Mouse (Mus musculus): ENCODE results near the gene Nup50. TPM values are rescaled to one million over a fixed set of nuclear protein-coding genes. Genes with fewer than 3 reads are reported as not detected.

The Nup50 gene
- total RNA-seq, 2 experiments from 2014 or later, result 31.5 to 31.7 TPM

DNA sequence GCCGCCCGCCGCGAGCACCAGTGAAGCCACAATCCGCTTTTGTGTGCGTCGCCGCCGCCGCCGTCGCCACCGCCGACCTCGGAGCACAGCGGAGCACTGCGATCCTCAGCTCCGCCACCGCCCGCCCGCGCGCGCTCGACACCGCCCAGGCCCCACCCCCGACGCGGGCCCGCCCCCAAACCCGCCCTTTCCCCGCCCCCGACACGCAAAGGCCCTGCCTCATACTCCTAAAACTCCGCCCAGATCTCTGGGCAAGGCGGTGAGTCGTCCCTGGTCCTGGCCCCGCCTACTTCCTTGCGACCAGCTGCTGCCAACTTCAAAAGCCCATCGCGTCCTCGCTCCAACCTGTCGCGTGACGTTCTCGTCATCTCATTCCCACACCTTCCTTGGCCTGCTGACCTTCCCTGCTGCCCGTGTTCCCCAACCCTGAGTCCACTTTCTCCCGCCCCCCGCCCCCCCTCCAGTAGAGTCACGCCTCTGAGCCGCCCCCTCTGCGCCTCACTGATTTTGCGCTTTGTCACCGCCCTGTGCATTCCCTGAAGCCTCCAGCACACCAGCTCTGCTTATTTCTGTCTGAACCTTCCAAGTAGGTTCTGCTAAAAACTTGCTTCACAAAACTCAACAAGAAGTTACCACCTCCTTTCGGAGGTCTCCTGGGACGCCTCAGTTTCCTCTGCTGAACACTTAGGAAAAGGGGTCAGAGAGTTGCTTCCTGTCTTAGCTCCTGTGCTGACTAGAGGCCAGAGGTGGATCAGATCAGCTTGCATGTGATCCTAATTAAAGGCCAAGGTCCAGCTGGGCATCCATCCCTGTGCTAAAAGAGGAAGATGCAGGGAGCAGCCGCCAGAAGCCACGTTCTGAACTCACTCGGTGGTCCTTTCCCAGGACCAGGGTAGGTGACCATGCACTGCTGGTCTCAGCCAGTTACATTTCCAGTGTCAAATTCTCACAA lies 64.9 kb downstream of the Nup50 start, which contains the start of gene 5031439G07Rik:
Gene 5031439G07Rik (minus strand): TSS at position 678 of the 952 bp plus-strand sequence.
- peak; percentile 81 to 86 for DNase-seq (ENCODE audit: low spot score in 2 of 2)

DNA sequence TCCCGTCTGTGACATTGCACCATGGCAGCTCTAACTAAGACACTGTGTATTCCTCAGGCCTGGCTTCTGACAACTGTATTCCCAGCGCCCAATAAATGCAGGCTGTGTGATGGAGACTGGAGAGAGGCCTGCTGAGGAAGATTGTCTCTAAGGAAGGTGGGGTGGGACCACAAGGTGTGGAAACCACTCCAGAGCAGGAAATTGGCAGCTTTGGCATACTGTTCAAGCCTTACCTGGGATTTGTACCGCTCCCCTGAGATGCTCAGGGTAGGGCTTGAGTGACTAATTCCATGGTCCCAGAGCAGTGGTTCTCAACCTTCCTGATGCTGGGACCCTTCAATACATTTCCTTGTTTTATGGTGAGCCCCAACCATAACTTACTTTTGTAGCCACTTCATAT lies 65.9 kb downstream of the Nup50 start:
- DNase-seq (ENCODE audit: low spot score in 2 of 2), result no peak

DNA sequence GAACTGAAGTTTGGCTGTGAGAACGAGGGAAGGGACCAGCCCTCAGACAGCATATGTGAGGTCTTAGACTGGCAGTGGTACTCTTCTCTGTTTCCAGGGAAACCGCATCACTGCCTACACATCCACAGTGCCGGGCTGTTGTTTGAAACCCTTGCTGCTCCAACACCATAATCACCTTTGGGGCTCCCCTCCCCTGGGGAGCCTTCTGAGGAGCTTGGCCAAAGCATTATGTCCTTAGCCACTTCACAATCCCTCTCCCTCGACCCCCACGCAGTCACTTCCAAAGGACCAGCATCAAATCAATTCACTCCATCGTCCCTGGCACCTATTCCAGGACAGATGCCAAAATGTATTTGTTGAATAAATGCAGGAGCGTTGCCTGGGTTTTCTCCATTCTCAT lies 66.6 kb downstream of the Nup50 start:
- no peak for DNase-seq (ENCODE audit: low spot score in 2 of 2)

Small RNA genes lying within 50 kb of the gene (microRNA-seq; reads per million reads assigned to microRNA genes)
- 643 to 806 reads per million in 2 experiments for gene Mir1249

Other genes with a start within 250 kb of the Nup50 start
- under 1 TPM; 0.27 to 0.89 TPM for gene Arhgap8, start 203.4 kb upstream of the Nup50 start, total RNA-seq (2021)
- gene Phf21b, start 67.4 kb upstream of the Nup50 start, total RNA-seq (2021), result 10 to 100 TPM; 11.6 to 13.8 TPM
- 1 to 10 TPM; 1.0 to 1.4 TPM for gene Gm29666, start 3.4 kb upstream of the Nup50 start, total RNA-seq (2021)
- 100 to 1,000 TPM; 102 to 128 TPM for gene 5031439G07Rik, start 65.1 kb downstream of the Nup50 start, total RNA-seq (2021)
- under 1 TPM; 0.31 to 0.78 TPM for gene Upk3a, start 93.7 kb downstream of the Nup50 start, total RNA-seq (2021)
- gene Fam118a, start 105.5 kb downstream of the Nup50 start, total RNA-seq (2021), result 10 to 100 TPM; 27.2 to 28.3 TPM
- under 1 TPM in 1 of 2 experiments, not detected in 1; 0.42 TPM for gene Smc1b, start 208.6 kb downstream of the Nup50 start, total RNA-seq (2021)
- under 1 TPM; 0.38 to 0.50 TPM for gene Ribc2, start 208.7 kb downstream of the Nup50 start, total RNA-seq (2021)